Comparison of ENCODE assay signal across 9 mouse cellular contexts in genomic region chr13:21259677-21260113, GRCm38 (mm10). TPM values are rescaled to one million over a fixed set of nuclear protein-coding genes. Genes with fewer than 3 reads are reported as not detected.
DNase-seq lines count a peak whose midpoint lies in the region; ATAC-seq lines count a peak whose summit lies in the region.
"Had no signal": no experiment of that assay in that cellular context is flagged by ENCODE, and none has a peak within 500 bp of the region (broad histone marks: within the 10 kb centered on the region; RNA-seq: fewer than 3 reads in every experiment).

No protein-coding gene starts in this region.

- H3K36me3 ChIP-seq in forebrain, embryonic 13.5 days (ENCODE audit: poor library complexity, severe bottlenecking), result no peaks in the 10 kb centered on the region

- peak; percentile 93 for ATAC-seq in forebrain, embryonic 13.5 days
- peak; percentile 68 for ATAC-seq in megakaryocyte-erythroid progenitor cell, adult 5-6 weeks (replicated peaks; ENCODE audit: low FRiP score, low TSS enrichment, poor library complexity, severe bottlenecking)

- H3K4me1 ChIP-seq in forebrain, embryonic 13.5 days, result peaks cover 13% of the 10 kb centered on the region

- peak overlapping the region; percentile 66 for H3K9ac ChIP-seq in forebrain, embryonic 13.5 days

- WGBS in forebrain, embryonic 13.5 days, result under 1% methylated on average over 18 of the region's 18 CpGs

- H3K27me3 ChIP-seq in forebrain, embryonic 13.5 days, result peaks cover 24% of the 10 kb centered on the region

- peak overlapping the region; percentile 49 for H3K4me3 ChIP-seq in forebrain, embryonic 13.5 days

- DNase-seq in left cerebral cortex, adult 18-20 months (ENCODE audit: low spot score in 2 of 2), result peak; percentile 68 to 77
- DNase-seq in left cerebral cortex, adult 11 months (ENCODE audit: low spot score), result no peak
- DNase-seq in c-Kit-positive CD71-positive TER-119-positive erythroid progenitor cells, embryonic 14.5 days (ENCODE audit: low spot score), result peak; percentile 67
- DNase-seq in kidney, postnatal 4 days, result peak; percentile 61 to 63
- peak; percentile 78 for DNase-seq in telencephalon, adult 2 months (ENCODE audit: low read depth, low spot score)
- DNase-seq in thymus, postnatal 25 days, result no peak

- H3K27ac ChIP-seq in forebrain, embryonic 13.5 days, result peak overlapping the region; percentile 54; the same call in 1 of the 2 replicates

- H3K4me2 ChIP-seq in forebrain, embryonic 13.5 days, result peak overlapping the region; percentile 65

- no peaks in the 10 kb centered on the region for H3K9me3 ChIP-seq in forebrain, embryonic 13.5 days (replicated peaks)

RNA-seq across cellular contexts. Expression of gene Gpx5, which starts 32.8 kb away (rescaled TPM):
- not detected for total RNA-seq in left cerebral cortex, adult 18-20 months (2021)
- polyA plus RNA-seq in forebrain, embryonic 13.5 days (2015; fragmentation: Nextera tagmentation; extraction: Ambion mirVana), result not detected in 2 replicates
- not detected in 2 replicates for total RNA-seq in megakaryocyte-erythroid progenitor cell, adult 5-6 weeks (2014; fragmentation: Nextera tagmentation)
- total RNA-seq in megakaryocyte-erythroid progenitor cell, adult 5-6 weeks (2017), result not detected in 2 replicates
- polyA plus RNA-seq: small intestine, adult 2 months had no signal

RNA-seq across cellular contexts. Expression of gene Gpx6, which starts 52.2 kb away (rescaled TPM):
- under 1 TPM; 0.33 to 0.37 TPM for total RNA-seq in left cerebral cortex, adult 18-20 months (2021)
- not detected in 2 replicates for polyA plus RNA-seq in forebrain, embryonic 13.5 days (2015; fragmentation: Nextera tagmentation; extraction: Ambion mirVana)
- total RNA-seq in megakaryocyte-erythroid progenitor cell, adult 5-6 weeks (2014; fragmentation: Nextera tagmentation), result not detected in 2 replicates
- total RNA-seq in megakaryocyte-erythroid progenitor cell, adult 5-6 weeks (2017), result not detected in 2 replicates
- polyA plus RNA-seq: small intestine, adult 2 months had no signal

Comparison
In these comparisons a context has a peak if more than half of its experiments do, and no peak if none do; other contexts are left out.
1. DNase-seq: peak in left cerebral cortex, adult 18-20 months (2 of 2), c-Kit-positive CD71-positive TER-119-positive erythroid progenitor cells, embryonic 14.5 days (single experiment), kidney, postnatal 4 days (2 of 2) and telencephalon, adult 2 months (single experiment); none in left cerebral cortex, adult 11 months (single experiment) and thymus, postnatal 25 days (single experiment).